Mouse (Mus musculus): Measurements from ENCODE around the gene Serpina9. TPM values are rescaled to one million over a fixed set of nuclear protein-coding genes. Genes with fewer than 3 reads are reported as not detected.
A peak's percentile ranks its signal among the peaks of the same experiment; 100 is the strongest.

Gene Serpina9
- total RNA-seq, 1 experiment, result 0.18 TPM

- in situ Hi-C loops (cut with MboI; ENCODE audit: low sequenced_read_pairs in 2 of 2, unreplicated experiment in 2 of 2), result no loop called here
- H3K27ac ChIP-seq (ENCODE audit: insufficient read depth, low read depth, low read length, poor library complexity, severe bottlenecking), result no peak overlapping the region
- no peak for DNase-seq (ENCODE audit: low read depth, low spot score)
- no peak overlapping the region for H3K4me3 ChIP-seq (ENCODE audit: insufficient read depth in 1 of 2, low read depth in 1 of 2, low read length in 2 of 2, poor library complexity in 1 of 2, severe bottlenecking in 1 of 2)
- no peak for TF ChIP-seq HCFC1 (IDR thresholded peaks at IDR 0.05; ENCODE audit: borderline replicate concordance, insufficient read depth, low read length)
- no peak for TF ChIP-seq ZNF384 (IDR thresholded peaks at IDR 0.05; ENCODE audit: low read depth, low read length)
- no peaks in the 10 kb centered on the region for H3K4me1 ChIP-seq (ENCODE audit: control insufficient read depth in 2 of 2, insufficient read depth in 2 of 2, low read length in 2 of 2, poor library complexity in 1 of 2)
- H3K36me3 ChIP-seq (ENCODE audit: control insufficient read depth, insufficient read depth, low read length, poor library complexity, severe bottlenecking), result no peaks in the 10 kb centered on the region
- no peak overlapping the region for H3K9ac ChIP-seq (ENCODE audit: insufficient read depth, low read depth, low read length, poor library complexity, severe bottlenecking)
- no peaks in the 10 kb centered on the region for H3K9me3 ChIP-seq (ENCODE audit: control insufficient read depth, insufficient read depth, low read depth, low read length)
These were observed 1.7 kb upstream of the Serpina9 start for GRCm38 (mm10) chr12:104015280-104015679.

- H3K27ac ChIP-seq (ENCODE audit: insufficient read depth, low read depth, low read length, poor library complexity, severe bottlenecking), result no peak overlapping the region
- TF ChIP-seq CHD2 (IDR thresholded peaks at IDR 0.05; ENCODE audit: low read depth, low read length) (no peak), ZC3H11A (IDR thresholded peaks at IDR 0.05; ENCODE audit: borderline replicate concordance, low read depth, low read length) (no peak), ZNF384 (IDR thresholded peaks at IDR 0.05; ENCODE audit: low read depth, low read length) (no peak), MAFK (IDR thresholded peaks at IDR 0.05; ENCODE audit: insufficient read depth, low read depth, low read length) (no peak), HCFC1 (IDR thresholded peaks at IDR 0.05; ENCODE audit: borderline replicate concordance, insufficient read depth, low read length) (no peak)
- DNase-seq (ENCODE audit: low read depth, low spot score), result no peak
- in situ Hi-C loops (cut with MboI; ENCODE audit: low sequenced_read_pairs in 2 of 2, unreplicated experiment in 2 of 2), result no loop called here
- H3K9ac ChIP-seq (ENCODE audit: insufficient read depth, low read depth, low read length, poor library complexity, severe bottlenecking), result no peak overlapping the region
- no peaks in the 10 kb centered on the region; the same call in 1 of the 2 replicates for H3K9me3 ChIP-seq (ENCODE audit: control insufficient read depth, insufficient read depth, low read depth, low read length)
- no peaks in the 10 kb centered on the region for H3K4me1 ChIP-seq (ENCODE audit: control insufficient read depth in 2 of 2, insufficient read depth in 2 of 2, low read length in 2 of 2, poor library complexity in 1 of 2)
- no peaks in the 10 kb centered on the region for H3K36me3 ChIP-seq (ENCODE audit: control insufficient read depth, insufficient read depth, low read length, poor library complexity, severe bottlenecking)
- H3K4me3 ChIP-seq (ENCODE audit: insufficient read depth in 1 of 2, low read depth in 1 of 2, low read length in 2 of 2, poor library complexity in 1 of 2, severe bottlenecking in 1 of 2), result no peak overlapping the region
These were observed 8.9 kb downstream of the Serpina9 start for GRCm38 (mm10) chr12:104004689-104005088.

- Histone ChIP-seq H3K36me3 (ENCODE audit: control insufficient read depth, insufficient read depth, low read length, poor library complexity, severe bottlenecking) (no peaks in the 10 kb centered on the region), H3K27ac (ENCODE audit: insufficient read depth, low read depth, low read length, poor library complexity, severe bottlenecking) (no peak overlapping the region), H3K4me3 (ENCODE audit: insufficient read depth in 1 of 2, low read depth in 1 of 2, low read length in 2 of 2, poor library complexity in 1 of 2, severe bottlenecking in 1 of 2) (no peak overlapping the region), H3K4me1 (ENCODE audit: control insufficient read depth in 2 of 2, insufficient read depth in 2 of 2, low read length in 2 of 2, poor library complexity in 1 of 2) (no peaks in the 10 kb centered on the region), H3K9ac (ENCODE audit: insufficient read depth, low read depth, low read length, poor library complexity, severe bottlenecking) (no peak overlapping the region), H3K9me3 (ENCODE audit: control insufficient read depth, insufficient read depth, low read depth, low read length) (no peaks in the 10 kb centered on the region; the same call in 1 of the 2 replicates)
- in situ Hi-C loops (cut with MboI; ENCODE audit: low sequenced_read_pairs in 2 of 2, unreplicated experiment in 2 of 2), result no loop called here
- TF ChIP-seq HCFC1 (IDR thresholded peaks at IDR 0.05; ENCODE audit: borderline replicate concordance, insufficient read depth, low read length) (no peak), CHD2 (IDR thresholded peaks at IDR 0.05; ENCODE audit: low read depth, low read length) (no peak), ZNF384 (IDR thresholded peaks at IDR 0.05; ENCODE audit: low read depth, low read length) (no peak), ZC3H11A (IDR thresholded peaks at IDR 0.05; ENCODE audit: borderline replicate concordance, low read depth, low read length) (no peak), MAFK (IDR thresholded peaks at IDR 0.05; ENCODE audit: insufficient read depth, low read depth, low read length) (no peak)
- no peak for DNase-seq (ENCODE audit: low read depth, low spot score)
These were observed 10.3 kb downstream of the Serpina9 start for GRCm38 (mm10) chr12:104003238-104003612.

- H3K9me3 ChIP-seq (ENCODE audit: control insufficient read depth, insufficient read depth, low read depth, low read length), result no peaks in the 10 kb centered on the region; the same call in 1 of the 2 replicates
- no peak for DNase-seq (ENCODE audit: low read depth, low spot score)
- no peak overlapping the region for H3K27ac ChIP-seq (ENCODE audit: insufficient read depth, low read depth, low read length, poor library complexity, severe bottlenecking)
- H3K4me3 ChIP-seq (ENCODE audit: insufficient read depth in 1 of 2, low read depth in 1 of 2, low read length in 2 of 2, poor library complexity in 1 of 2, severe bottlenecking in 1 of 2), result no peak overlapping the region
- H3K36me3 ChIP-seq (ENCODE audit: control insufficient read depth, insufficient read depth, low read length, poor library complexity, severe bottlenecking), result no peaks in the 10 kb centered on the region
- TF ChIP-seq ZC3H11A (IDR thresholded peaks at IDR 0.05; ENCODE audit: borderline replicate concordance, low read depth, low read length), result no peak
- TF ChIP-seq MAFK (IDR thresholded peaks at IDR 0.05; ENCODE audit: insufficient read depth, low read depth, low read length), result no peak
- in situ Hi-C loops (cut with MboI; ENCODE audit: low sequenced_read_pairs in 2 of 2, unreplicated experiment in 2 of 2), result no loop called here
- H3K9ac ChIP-seq (ENCODE audit: insufficient read depth, low read depth, low read length, poor library complexity, severe bottlenecking), result no peak overlapping the region
- no peaks in the 10 kb centered on the region for H3K4me1 ChIP-seq (ENCODE audit: control insufficient read depth in 2 of 2, insufficient read depth in 2 of 2, low read length in 2 of 2, poor library complexity in 1 of 2)
These were observed 10.9 kb downstream of the Serpina9 start for GRCm38 (mm10) chr12:104002569-104003237.

GRCm38 (mm10) chr12:104000594-104000993 lies 13.0 kb downstream of the Serpina9 start:
- TF ChIP-seq CHD2 (IDR thresholded peaks at IDR 0.05; ENCODE audit: low read depth, low read length) (no peak), MAFK (IDR thresholded peaks at IDR 0.05; ENCODE audit: insufficient read depth, low read depth, low read length) (peak; percentile 97), HCFC1 (IDR thresholded peaks at IDR 0.05; ENCODE audit: borderline replicate concordance, insufficient read depth, low read length) (no peak), ZC3H11A (IDR thresholded peaks at IDR 0.05; ENCODE audit: borderline replicate concordance, low read depth, low read length) (no peak)
- no peak for DNase-seq (ENCODE audit: low read depth, low spot score)
- no peak overlapping the region for H3K4me3 ChIP-seq (ENCODE audit: insufficient read depth in 1 of 2, low read depth in 1 of 2, low read length in 2 of 2, poor library complexity in 1 of 2, severe bottlenecking in 1 of 2)
- no peak overlapping the region for H3K27ac ChIP-seq (ENCODE audit: insufficient read depth, low read depth, low read length, poor library complexity, severe bottlenecking)
- H3K9ac ChIP-seq (ENCODE audit: insufficient read depth, low read depth, low read length, poor library complexity, severe bottlenecking), result no peak overlapping the region
- no peaks in the 10 kb centered on the region for H3K4me1 ChIP-seq (ENCODE audit: control insufficient read depth in 2 of 2, insufficient read depth in 2 of 2, low read length in 2 of 2, poor library complexity in 1 of 2)
- in situ Hi-C loops (cut with MboI; ENCODE audit: low sequenced_read_pairs in 2 of 2, unreplicated experiment in 2 of 2), result no loop called here
- no peaks in the 10 kb centered on the region for H3K36me3 ChIP-seq (ENCODE audit: control insufficient read depth, insufficient read depth, low read length, poor library complexity, severe bottlenecking)
- no peaks in the 10 kb centered on the region; the same call in 1 of the 2 replicates for H3K9me3 ChIP-seq (ENCODE audit: control insufficient read depth, insufficient read depth, low read depth, low read length)

Measured in ES-E14 (cell line).